Mouse (Mus musculus) gastrocnemius, postnatal 10 days (tissue): ENCODE data around the gene Pgp. TPM values are rescaled to one million over a fixed set of nuclear protein-coding genes. Genes with fewer than 3 reads are reported as not detected.
A peak's percentile ranks its signal among the peaks of the same experiment; 100 is the strongest.
"Not testable (repeated sequence)": the region's sequence is repeated elsewhere in the genome, so short reads cannot be mapped to it uniquely, and the experiment has no call there.

Experiments used
- DNase-seq: peaks from one replicate; pipeline ENCODE4 v3.0.0; 2021; ENCODE audit warnings: mixed read lengths
- total RNA-seq, 2 experiments: library from RNA; stranded (reverse); gene quantifications; 2 replicates each; pipeline ENCODE4 v1.2.3; 2021

Pgp gene
- total RNA-seq, 2 experiments from 2014 or later: 34.1 to 39.2 TPM

- DNase-seq: not testable (repeated sequence)
Observed at GRCm38 (mm10) chr17:24455523-24456206, 14.5 kb upstream of the Pgp start.

GRCm38 (mm10) chr17:24461580-24461979, 8.6 kb upstream of the Pgp start:
- DNase-seq: no peak

- no peak for DNase-seq
Observed at GRCm38 (mm10) chr17:24462932-24463331, 7.3 kb upstream of the Pgp start.

GRCm38 (mm10) chr17:24463374-24464133, 6.6 kb upstream of the Pgp start:
- DNase-seq: no peak

- DNase-seq: no peak
Observed at GRCm38 (mm10) chr17:24468636-24469246, 1.5 kb upstream of the Pgp start.

- no peak for DNase-seq
Observed at GRCm38 (mm10) chr17:24469336-24469909, 769 bp upstream of the Pgp start.

- peak; percentile 52 for DNase-seq
Observed at GRCm38 (mm10) chr17:24470701-24471527, 722 bp downstream of the Pgp start.

GRCm38 (mm10) chr17:24472512-24472911, 2.3 kb downstream of the Pgp start:
- peak; percentile 50 for DNase-seq

GRCm38 (mm10) chr17:24473612-24474275, 3.6 kb downstream of the Pgp start, which contains the start of gene Bricd5:
Gene Bricd5 (plus strand): TSS chr17:24473884.
- DNase-seq: no peak

- no peak for DNase-seq
Observed at GRCm38 (mm10) chr17:24474557-24474956, 4.4 kb downstream of the Pgp start.

- DNase-seq: no peak
Observed at GRCm38 (mm10) chr17:24475586-24475985, 5.4 kb downstream of the Pgp start.

- no peak for DNase-seq
Observed at GRCm38 (mm10) chr17:24476022-24476776, 6.0 kb downstream of the Pgp start.

GRCm38 (mm10) chr17:24477053-24477984, 7.1 kb downstream of the Pgp start:
- DNase-seq: no peak

- no peak for DNase-seq
Observed at GRCm38 (mm10) chr17:24477985-24478600, 7.9 kb downstream of the Pgp start.

GRCm38 (mm10) chr17:24478663-24479380, 8.6 kb downstream of the Pgp start, which contains the start of gene Mlst8:
Gene Mlst8 (minus strand): TSS chr17:24479078.
- peak; percentile 99 for DNase-seq

GRCm38 (mm10) chr17:24479431-24479830, 9.2 kb downstream of the Pgp start:
- no peak for DNase-seq

- DNase-seq: no peak
Observed at GRCm38 (mm10) chr17:24480201-24480826, 10.1 kb downstream of the Pgp start.
